ENCODE assay signal across 20 mouse cellular contexts in the genomic region with DNA sequence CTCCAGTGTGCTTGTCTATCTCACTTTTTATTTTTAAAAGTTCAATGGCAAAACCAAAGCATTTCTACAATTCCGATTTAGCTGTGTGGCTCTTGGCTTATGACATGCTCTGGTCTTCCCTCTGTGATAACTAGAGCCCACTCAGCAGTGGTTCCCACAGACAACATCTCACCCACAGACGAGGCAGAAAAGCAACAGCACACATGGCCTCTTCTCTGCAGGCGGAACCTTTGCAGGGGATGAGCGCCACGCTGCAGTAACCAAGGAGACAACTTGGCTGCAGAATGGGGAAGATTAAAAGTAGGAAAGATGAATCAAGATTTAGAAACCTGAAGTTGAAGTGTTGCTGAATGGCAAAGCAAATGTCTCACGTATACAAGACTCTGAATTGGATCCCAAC.
DNase-seq lines count a peak whose midpoint lies in the region; ATAC-seq lines count a peak whose summit lies in the region.
"Had no signal": no experiment of that assay in that cellular context is flagged by ENCODE, and none has a peak within 500 bp of the region (broad histone marks: within the 10 kb centered on the region; RNA-seq: fewer than 3 reads in every experiment).

No protein-coding gene starts in this region.

- no peaks in the 10 kb centered on the region for H3K9me3 ChIP-seq in forebrain, embryonic 16.5 days (ENCODE audit: control insufficient read depth, low read length)
- H3K9me3 ChIP-seq: embryonic facial prominence, embryonic 10.5 days; heart, embryonic 15.5 days; limb, embryonic 13.5 days; lung, embryonic 15.5 days had no signal

- H3K27ac ChIP-seq in forebrain, embryonic 16.5 days (ENCODE audit: low read length) = no peak overlapping the region
- H3K27ac ChIP-seq: embryonic facial prominence, embryonic 10.5 days; gastrocnemius, adult 2 months; heart, embryonic 15.5 days; limb, embryonic 13.5 days; liver, embryonic 14.5 days; lung, embryonic 15.5 days had no signal

- no peak for DNase-seq in frontal cortex, postnatal 14 days (ENCODE audit: low spot score in 2 of 2)
- DNase-seq in brain, adult 2 months (ENCODE audit: low read depth, low spot score) = peak; percentile 79
- DNase-seq in layer of hippocampus, postnatal 36 days = peak; percentile 5 to 11
- peak; percentile 21 for DNase-seq in right cerebral cortex, postnatal 14 days
- DNase-seq in heart, adult 11 months = no peak
- DNase-seq: adrenal gland, adult 8-10 months; cerebellum, adult 9-10 months; gastrocnemius, adult 2 months; kidney, adult 11 months; lung, postnatal 4 days had no signal

- no peaks in the 10 kb centered on the region for H3K4me1 ChIP-seq in forebrain, embryonic 16.5 days (replicated peaks; ENCODE audit: control insufficient read depth, insufficient read depth, low read length)
- H3K4me1 ChIP-seq: embryonic facial prominence, embryonic 10.5 days; heart, embryonic 15.5 days; limb, embryonic 13.5 days; lung, embryonic 15.5 days had no signal

- WGBS in forebrain, embryonic 16.5 days = 81% methylated on average over 6 of the region's 6 CpGs

- H3K9ac ChIP-seq in forebrain, embryonic 16.5 days (replicated peaks; ENCODE audit: low read depth, low read length) = no peak overlapping the region
- H3K9ac ChIP-seq: heart, embryonic 15.5 days; limb, embryonic 13.5 days; liver, embryonic 14.5 days; lung, embryonic 15.5 days had no signal

- H3K4me2 ChIP-seq in forebrain, embryonic 16.5 days (ENCODE audit: low read length) = no peak overlapping the region
- H3K4me2 ChIP-seq: heart, embryonic 15.5 days; limb, embryonic 13.5 days; lung, embryonic 15.5 days had no signal

- no peak overlapping the region for H3K4me3 ChIP-seq in forebrain, embryonic 16.5 days (replicated peaks; ENCODE audit: low read length)
- H3K4me3 ChIP-seq: embryonic facial prominence, embryonic 10.5 days; gastrocnemius, adult 2 months; heart, embryonic 15.5 days; limb, embryonic 13.5 days; lung, embryonic 15.5 days had no signal

- H3K36me3 ChIP-seq in forebrain, embryonic 16.5 days (ENCODE audit: control insufficient read depth, insufficient read depth) = no peaks in the 10 kb centered on the region
- H3K36me3 ChIP-seq: embryonic facial prominence, embryonic 10.5 days; heart, embryonic 15.5 days; limb, embryonic 13.5 days; lung, embryonic 15.5 days had no signal

- no peaks in the 10 kb centered on the region for H3K27me3 ChIP-seq in forebrain, embryonic 16.5 days (replicated peaks; ENCODE audit: control insufficient read depth, insufficient read depth, low read length)
- H3K27me3 ChIP-seq: heart, embryonic 15.5 days; limb, embryonic 13.5 days; lung, embryonic 15.5 days; Patski had no signal

- peak; percentile 100 for ATAC-seq in frontal cortex, adult (ENCODE audit: low TSS enrichment)
- ATAC-seq in forebrain, embryonic 16.5 days = no peak
- ATAC-seq: CD4-positive, CD25-positive, alpha-beta regulatory T cell, adult 4 months; midbrain, embryonic 16.5 days; Patski had no signal

Comparison
In these comparisons a context has a peak if more than half of its experiments do, and no peak if none do; other contexts are left out.
1. DNase-seq: peak in brain, adult 2 months (single experiment), layer of hippocampus, postnatal 36 days (2 of 2) and right cerebral cortex, postnatal 14 days (single experiment); none in frontal cortex, postnatal 14 days (0 of 2) and heart, adult 11 months (single experiment).